Mouse (Mus musculus): ENCODE results near the gene Serf1. TPM values are rescaled to one million over a fixed set of nuclear protein-coding genes. Genes with fewer than 3 reads are reported as not detected.

Serf1 gene
- 48.1 and 57.6 TPM in 2 replicates for polyA plus RNA-seq (2021; fragmentation: Nextera tagmentation)
- long read RNA-seq, experiment 1, transcript Serf1-201 (3 exons, 601 nt): major isoform, 21 of 24 reads
- long read RNA-seq, experiment 1, partial matches to known transcripts: 2 of 24 reads
- long read RNA-seq, experiment 1, other reads (novel, unspliced or antisense): 1 of 24 reads
- long read RNA-seq, experiment 2, partial matches to known transcripts: 0 of 3 reads
- long read RNA-seq, experiment 2, other reads (novel, unspliced or antisense): 0 of 3 reads

DNA sequence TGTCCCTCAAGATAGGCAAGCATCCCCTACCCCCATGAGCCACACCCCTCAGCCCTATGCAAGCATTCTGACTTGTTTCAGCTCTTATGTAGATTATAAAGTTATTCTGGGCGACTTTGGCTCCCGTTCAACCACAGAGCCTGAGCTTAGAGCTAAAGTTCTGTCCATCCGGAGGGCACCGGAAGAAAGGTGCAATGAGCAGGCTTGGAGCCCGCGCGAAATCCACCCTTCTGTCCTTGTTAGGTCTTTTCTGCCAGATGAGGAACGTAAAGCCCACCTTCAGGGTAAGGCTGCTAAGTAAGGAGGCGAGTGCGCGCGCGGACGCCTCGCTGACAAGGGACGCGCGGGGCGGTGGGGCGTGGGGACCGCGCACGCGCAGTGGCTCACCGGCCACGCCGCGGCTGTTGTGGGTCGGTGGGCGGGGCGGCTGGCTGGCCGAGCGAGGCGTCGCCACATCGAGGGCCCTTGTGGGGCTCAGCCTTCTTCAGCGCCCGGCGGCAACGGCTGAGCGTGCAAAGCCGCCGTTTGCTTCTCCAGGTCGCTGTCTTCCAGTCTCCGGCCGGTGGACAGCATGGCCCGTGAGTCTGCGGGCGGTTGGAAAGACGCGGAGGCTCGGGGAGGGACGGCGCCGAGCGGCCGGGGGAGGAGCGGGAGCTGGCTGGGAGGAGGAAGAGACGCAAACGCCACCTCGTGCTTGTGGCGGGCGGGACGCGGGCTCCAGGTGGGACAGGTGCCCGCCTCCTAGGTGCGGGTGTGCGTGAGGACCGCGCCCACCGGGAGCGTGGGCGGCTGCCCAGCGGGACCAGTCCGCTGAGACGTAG lies at the start of gene Serf1:
Serf1 (plus strand) TSS at position 361 of the 821 bp plus-strand sequence.

DNA sequence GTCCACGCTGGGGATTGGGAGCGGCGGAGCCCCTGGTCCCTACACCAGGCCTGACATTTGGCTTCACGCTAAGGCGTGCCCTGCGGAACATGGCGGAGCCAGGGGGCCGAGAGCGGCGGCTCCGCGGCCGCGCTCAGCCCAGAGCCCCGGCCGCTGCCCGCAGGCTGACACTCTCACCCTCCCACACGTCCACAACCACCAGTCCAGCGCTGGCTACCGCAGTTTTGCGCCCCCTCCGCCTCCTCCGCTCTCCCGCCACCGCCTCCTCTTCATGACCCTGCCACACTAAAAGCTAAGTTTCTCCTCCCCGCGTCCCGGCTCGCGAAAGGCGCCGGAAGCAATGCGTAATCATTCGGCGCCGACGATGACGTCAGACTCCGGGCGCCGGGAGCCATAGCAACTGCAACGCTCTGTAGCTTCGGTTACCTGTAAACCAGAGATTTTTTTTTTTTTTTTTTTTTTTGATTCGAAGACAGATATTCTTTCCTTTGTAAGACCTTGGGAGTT lies 4.0 kb upstream of the Serf1 start, which contains the start of gene Bdp1:
Bdp1 (minus strand) TSS at position 323 of the 507 bp plus-strand sequence.

DNA sequence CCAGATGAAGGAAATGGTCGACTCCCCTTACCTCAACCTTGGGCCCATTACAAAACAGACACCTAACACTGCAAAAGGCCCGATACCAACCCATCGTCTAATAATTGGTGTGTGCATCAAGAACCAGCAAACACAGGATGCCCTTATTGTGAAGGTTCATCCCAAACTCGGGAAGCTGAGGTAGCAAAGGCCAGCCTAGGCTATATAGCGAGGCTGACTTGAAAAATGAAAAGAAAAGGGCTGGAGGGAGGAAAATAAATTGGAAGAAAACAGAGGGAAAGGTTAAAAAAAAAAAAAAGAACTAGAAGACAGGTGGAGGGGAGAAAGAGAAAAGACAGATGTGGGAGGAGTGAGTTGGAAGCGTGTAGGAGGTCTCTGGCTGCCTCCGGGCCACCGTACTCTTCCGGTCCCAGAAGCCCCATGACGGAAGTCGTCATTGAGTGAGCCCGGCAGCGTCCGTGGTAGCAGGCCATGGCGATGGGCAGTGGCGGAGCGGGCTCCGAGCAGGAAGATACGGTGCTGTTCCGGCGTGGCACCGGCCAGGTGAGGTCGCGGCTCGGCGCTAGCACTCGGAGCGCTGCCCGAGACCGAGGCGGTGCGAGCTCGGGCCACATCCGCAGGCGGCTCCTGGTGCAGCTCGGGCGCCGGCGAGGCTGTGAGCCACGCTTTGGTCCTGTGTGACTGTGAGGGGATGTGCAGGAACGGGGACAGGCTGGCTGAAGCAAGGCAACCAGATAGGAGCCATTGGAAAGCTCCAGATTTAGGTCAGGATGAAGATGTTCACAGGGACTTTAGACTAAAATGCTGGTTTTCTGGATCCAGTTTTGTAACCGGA lies 16.8 kb downstream of the Serf1 start, which contains the start of gene Smn1:
Smn1 (plus strand) TSS at position 430 of the 835 bp plus-strand sequence.

Other genes starting within 250 kb of the Serf1 start
- 12.5 and 13.3 TPM in 2 replicates for gene Cartpt, start 206.9 kb upstream of the Serf1 start, polyA plus RNA-seq (2021; fragmentation: Nextera tagmentation)
- 40.8 and 42.3 TPM in 2 replicates for gene Mccc2, start 92.4 kb upstream of the Serf1 start, polyA plus RNA-seq (2021; fragmentation: Nextera tagmentation)
- 3.2 and 3.3 TPM in 2 replicates for gene Bdp1, start 3.9 kb upstream of the Serf1 start, polyA plus RNA-seq (2021; fragmentation: Nextera tagmentation)
- 8.4 and 9.6 TPM in 2 replicates for gene Smn1, start 16.8 kb downstream of the Serf1 start, polyA plus RNA-seq (2021; fragmentation: Nextera tagmentation)
- 0.29 and 0.30 TPM in 2 replicates for gene Naip2, start 94.1 kb downstream of the Serf1 start, polyA plus RNA-seq (2021; fragmentation: Nextera tagmentation)
- gene Naip5, start 138.3 kb downstream of the Serf1 start, polyA plus RNA-seq (2021; fragmentation: Nextera tagmentation): 0.05 and 0.06 TPM in 2 replicates
- 0.06 TPM in 1 of 2 replicates, not detected in the other for gene Naip6, start 209.7 kb downstream of the Serf1 start, polyA plus RNA-seq (2021; fragmentation: Nextera tagmentation)

Measured in layer of hippocampus, adult 6 months (tissue).